Mouse (Mus musculus): ENCODE measurements around the gene Gm525. TPM values are rescaled to one million over a fixed set of nuclear protein-coding genes. Genes with fewer than 3 reads are reported as not detected.
"Not testable (repeated sequence)": the region's sequence is repeated elsewhere in the genome, so short reads cannot be mapped to it uniquely, and the experiment has no call there.

The Gm525 gene
- polyA plus RNA-seq, 1 experiment from 2014 or later: not detected

DNA sequence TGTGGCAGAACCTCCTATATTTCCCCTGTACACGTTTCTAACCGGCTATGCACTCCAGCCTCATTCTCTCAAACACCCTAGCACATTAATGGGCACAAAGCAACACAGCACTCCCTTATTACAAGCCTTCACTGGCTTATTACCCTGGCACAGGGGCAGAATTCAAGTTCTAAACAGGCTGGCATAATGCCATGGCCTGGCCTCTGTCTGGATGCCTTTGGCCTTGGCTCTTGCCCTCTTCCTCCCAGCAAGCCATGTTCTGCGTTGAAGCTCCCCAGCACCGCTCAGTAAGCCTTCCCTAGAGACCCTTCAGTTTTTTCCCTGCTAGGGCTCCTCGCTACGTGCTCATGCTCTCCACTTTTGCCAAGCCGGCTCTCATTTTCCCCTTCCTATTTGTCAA lies 30.6 kb upstream of the Gm525 start:
- Histone ChIP-seq H3K27me3 (no peaks in the 10 kb centered on the region), H3K4me1 (replicated peaks) (no peaks in the 10 kb centered on the region), H3K36me3 (peaks cover 87% of the 10 kb centered on the region), H3K4me2 (no peak overlapping the region), H3K9ac (no peak overlapping the region), H3K9me3 (no peaks in the 10 kb centered on the region), H3K4me3 (no peak overlapping the region), H3K27ac (replicated peaks) (no peak overlapping the region)
- WGBS: 92% methylated on average over 7 of the region's 7 CpGs
- ATAC-seq (ENCODE audit: low read depth): no peak

DNA sequence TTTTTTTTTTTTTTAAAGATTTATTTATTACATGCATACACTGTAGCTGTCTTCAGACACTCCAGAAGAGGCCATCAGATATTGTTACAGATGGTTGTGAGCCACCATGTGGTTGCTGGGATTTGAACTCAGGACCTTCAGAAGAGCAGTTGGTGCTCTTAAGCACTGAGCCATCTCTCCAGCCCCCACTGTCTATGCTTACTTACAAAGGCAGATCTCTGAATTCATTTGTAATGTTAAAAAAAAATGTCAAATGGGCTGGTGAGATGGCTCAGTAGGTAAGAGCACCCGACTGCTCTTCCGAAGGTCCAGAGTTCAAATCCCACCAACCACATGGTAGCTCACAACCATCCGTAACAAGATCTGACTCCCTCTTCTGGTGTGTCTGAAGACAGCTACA lies 28.1 kb upstream of the Gm525 start:
- H3K4me1 ChIP-seq (replicated peaks); ATAC-seq (ENCODE audit: low read depth); H3K27ac ChIP-seq (replicated peaks); H3K4me2 ChIP-seq; H3K9me3 ChIP-seq; H3K4me3 ChIP-seq; H3K27me3 ChIP-seq; H3K9ac ChIP-seq: not testable (repeated sequence)
- peaks cover 87% of the 10 kb centered on the region for H3K36me3 ChIP-seq
- 98% methylated on average over 3 of the region's 3 CpGs for WGBS

DNA sequence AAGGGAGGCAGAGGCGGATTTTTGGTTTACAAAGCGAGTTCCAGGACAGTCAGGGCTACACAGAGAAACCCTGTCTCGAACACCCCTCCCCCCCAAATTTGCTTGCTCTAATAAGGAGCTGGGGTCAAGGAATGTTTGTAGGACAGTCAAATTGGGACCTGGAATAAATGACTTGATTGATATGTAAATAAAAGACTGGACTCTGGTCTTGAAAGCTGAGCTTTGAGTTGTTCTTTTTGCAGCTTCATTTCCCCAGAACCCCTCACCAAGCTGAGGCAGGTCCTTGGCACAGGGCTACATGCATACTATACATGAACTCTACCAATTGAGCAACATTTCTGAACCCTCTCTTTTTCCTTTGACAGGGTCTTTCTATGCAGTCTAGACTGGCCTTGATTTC lies 27.6 kb upstream of the Gm525 start:
- Histone ChIP-seq H3K9me3 (no peaks in the 10 kb centered on the region), H3K4me3 (no peak overlapping the region), H3K36me3 (peaks cover 88% of the 10 kb centered on the region), H3K27me3 (no peaks in the 10 kb centered on the region), H3K4me2 (no peak overlapping the region), H3K4me1 (replicated peaks) (no peaks in the 10 kb centered on the region), H3K27ac (replicated peaks) (no peak overlapping the region), H3K9ac (no peak overlapping the region)
- 93% methylated on average over 3 of the region's 3 CpGs for WGBS
- ATAC-seq (ENCODE audit: low read depth): no peak

DNA sequence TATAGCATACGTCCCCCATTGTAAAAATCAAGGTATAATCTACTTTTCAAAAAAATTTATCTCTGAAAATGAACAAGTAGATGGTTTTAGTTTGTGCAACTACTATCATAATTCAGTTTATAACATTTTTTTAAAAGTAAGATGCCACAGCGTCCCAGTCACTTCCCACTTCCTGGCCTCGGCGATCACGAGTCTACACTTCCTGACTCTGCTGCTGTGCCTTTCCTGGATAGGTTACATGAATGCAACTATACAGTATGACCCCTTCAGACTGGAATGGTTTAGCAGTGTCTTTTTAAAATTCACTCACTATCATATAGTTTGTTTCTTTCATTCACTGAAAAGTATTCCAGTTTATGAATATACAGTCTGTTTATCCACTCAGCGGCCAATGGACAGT lies 21.9 kb upstream of the Gm525 start:
- H3K27me3 ChIP-seq: no peaks in the 10 kb centered on the region
- H3K4me2 ChIP-seq: no peak overlapping the region
- peaks cover 70% of the 10 kb centered on the region for H3K36me3 ChIP-seq
- H3K4me1 ChIP-seq (replicated peaks): peaks cover 11% of the 10 kb centered on the region
- H3K4me3 ChIP-seq: no peak overlapping the region
- H3K9me3 ChIP-seq: no peaks in the 10 kb centered on the region
- H3K27ac ChIP-seq (replicated peaks): no peak overlapping the region
- H3K9ac ChIP-seq: no peak overlapping the region
- no peak for ATAC-seq (ENCODE audit: low read depth)
- WGBS: 87% methylated on average over 6 of the region's 6 CpGs

DNA sequence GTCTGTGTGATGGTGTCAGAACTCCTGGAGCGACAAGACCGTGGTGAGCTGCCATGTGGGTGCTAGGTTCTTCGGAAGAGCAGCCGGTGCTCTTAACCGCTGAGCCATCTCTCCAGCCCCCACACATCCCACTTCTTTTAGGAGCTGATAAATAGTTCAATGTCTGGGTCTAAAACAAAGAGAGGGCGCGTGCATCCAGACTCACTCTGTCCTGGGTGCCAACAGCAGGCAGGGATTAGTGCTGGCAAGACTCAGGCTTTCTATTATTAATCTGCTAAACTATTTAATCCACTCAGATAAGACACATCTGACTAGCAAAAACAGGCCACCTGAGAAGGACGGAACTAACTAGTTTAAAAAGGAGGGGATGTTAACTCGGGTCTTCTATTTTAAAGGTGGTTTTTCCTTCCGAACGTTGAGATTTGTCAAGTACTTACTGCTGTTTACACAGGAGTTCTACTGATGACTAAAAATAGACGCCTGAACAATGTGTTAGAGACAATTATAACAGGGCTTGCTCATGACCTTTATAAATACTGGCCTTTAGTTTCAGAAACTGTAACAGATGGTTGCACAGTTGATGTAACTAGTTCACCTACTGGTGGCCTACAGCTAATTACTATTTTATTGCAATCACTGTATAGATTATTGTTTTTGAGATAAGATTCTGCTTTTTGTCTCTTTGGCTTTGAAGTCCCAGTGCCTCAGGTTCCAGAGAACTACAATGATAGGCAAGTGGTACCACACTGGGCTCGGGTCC lies 17.5 kb upstream of the Gm525 start:
- Histone ChIP-seq H3K36me3 (peaks cover 33% of the 10 kb centered on the region), H3K4me1 (replicated peaks) (peaks cover 40% of the 10 kb centered on the region), H3K4me2 (no peak overlapping the region), H3K4me3 (no peak overlapping the region), H3K9ac (no peak overlapping the region), H3K27me3 (no peaks in the 10 kb centered on the region), H3K27ac (replicated peaks) (no peak overlapping the region), H3K9me3 (no peaks in the 10 kb centered on the region)
- 84% methylated on average over 13 of the region's 13 CpGs for whole genome bisulfite sequencing
- ATAC-seq (ENCODE audit: low read depth): no peak

DNA sequence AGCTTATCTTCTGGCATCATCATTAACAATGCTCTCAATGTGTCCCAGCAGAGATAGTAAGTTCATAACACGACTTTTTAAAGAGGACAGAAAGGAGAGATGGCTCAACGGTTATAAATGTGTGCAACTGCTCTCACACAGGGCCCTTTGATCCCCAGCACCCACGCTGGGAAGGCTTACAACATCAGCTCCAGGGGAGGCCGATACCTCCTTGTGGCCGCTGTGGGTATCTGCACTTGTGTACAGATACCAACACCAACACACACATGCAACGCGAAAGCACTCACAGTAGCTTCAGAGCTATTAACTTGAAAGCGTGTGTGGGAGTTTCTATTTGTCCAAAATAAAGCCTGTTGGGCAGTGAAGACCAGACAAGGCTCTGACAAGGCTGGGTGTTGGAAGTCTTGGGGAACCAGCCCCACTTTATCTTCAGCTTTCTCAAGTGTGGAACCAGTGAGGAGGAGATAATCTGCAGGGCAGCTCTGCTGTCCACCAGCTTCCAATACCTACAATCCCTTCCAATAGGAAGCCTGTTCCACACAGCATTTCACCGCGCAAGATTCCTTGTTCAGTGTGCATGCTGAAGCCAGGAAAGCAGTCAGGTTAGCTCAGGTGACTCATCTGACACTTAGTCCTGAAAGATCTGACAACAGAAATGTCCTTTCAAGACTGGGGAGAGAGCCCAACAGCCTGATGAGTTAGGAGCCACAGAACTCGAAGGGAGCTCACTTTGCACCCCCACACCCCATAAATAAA lies 14.9 kb upstream of the Gm525 start:
- WGBS: 75% methylated on average over 11 of the region's 11 CpGs
- Histone ChIP-seq H3K4me3 (peak overlapping the region; percentile 91), H3K27ac (replicated peaks) (no peak overlapping the region), H3K27me3 (no peaks in the 10 kb centered on the region), H3K4me2 (peak overlapping the region; percentile 82), H3K4me1 (replicated peaks) (peaks cover 40% of the 10 kb centered on the region), H3K9ac (peak overlapping the region; percentile 91), H3K9me3 (no peaks in the 10 kb centered on the region), H3K36me3 (peaks cover 19% of the 10 kb centered on the region)
- no peak for ATAC-seq (ENCODE audit: low read depth)

DNA sequence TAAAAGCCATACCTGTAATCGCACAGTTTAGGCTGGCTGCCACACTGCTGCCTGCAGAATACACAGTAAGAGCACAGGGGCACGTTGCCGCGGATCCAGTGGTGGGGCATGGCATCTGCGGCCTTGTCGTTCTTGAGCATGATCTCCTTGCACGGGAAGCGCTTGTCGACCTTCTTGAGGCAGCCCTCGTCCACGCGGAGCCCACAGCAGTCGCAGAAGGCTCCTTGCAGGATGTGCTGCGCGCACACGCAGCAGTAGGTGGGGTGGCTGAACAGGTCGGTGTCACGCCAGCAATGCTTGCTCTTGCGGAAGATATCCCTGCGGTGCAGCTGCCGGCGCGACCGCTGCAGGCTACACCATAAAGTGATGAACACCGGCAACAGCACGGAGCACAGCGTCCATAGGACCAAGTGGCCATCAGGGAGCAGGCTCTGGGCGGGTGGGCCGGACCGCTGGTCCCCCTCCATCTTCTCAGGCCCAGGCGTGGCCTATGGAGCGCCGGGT lies 13.7 kb upstream of the Gm525 start:
- peaks cover 6% of the 10 kb centered on the region; the same call in 1 of the 2 replicates for H3K36me3 ChIP-seq
- peak overlapping the region; percentile 82 for H3K4me2 ChIP-seq
- no peaks in the 10 kb centered on the region for H3K27me3 ChIP-seq
- no peaks in the 10 kb centered on the region for H3K9me3 ChIP-seq
- peak overlapping the region; percentile 91 for H3K9ac ChIP-seq
- ATAC-seq (ENCODE audit: low read depth): peak; percentile 85
- peak overlapping the region; percentile 91 for H3K4me3 ChIP-seq
- H3K27ac ChIP-seq (replicated peaks): peak overlapping the region; percentile 79
- peaks cover 40% of the 10 kb centered on the region for H3K4me1 ChIP-seq (replicated peaks)
- 0% methylated on average over 33 of the region's 33 CpGs for WGBS

DNA sequence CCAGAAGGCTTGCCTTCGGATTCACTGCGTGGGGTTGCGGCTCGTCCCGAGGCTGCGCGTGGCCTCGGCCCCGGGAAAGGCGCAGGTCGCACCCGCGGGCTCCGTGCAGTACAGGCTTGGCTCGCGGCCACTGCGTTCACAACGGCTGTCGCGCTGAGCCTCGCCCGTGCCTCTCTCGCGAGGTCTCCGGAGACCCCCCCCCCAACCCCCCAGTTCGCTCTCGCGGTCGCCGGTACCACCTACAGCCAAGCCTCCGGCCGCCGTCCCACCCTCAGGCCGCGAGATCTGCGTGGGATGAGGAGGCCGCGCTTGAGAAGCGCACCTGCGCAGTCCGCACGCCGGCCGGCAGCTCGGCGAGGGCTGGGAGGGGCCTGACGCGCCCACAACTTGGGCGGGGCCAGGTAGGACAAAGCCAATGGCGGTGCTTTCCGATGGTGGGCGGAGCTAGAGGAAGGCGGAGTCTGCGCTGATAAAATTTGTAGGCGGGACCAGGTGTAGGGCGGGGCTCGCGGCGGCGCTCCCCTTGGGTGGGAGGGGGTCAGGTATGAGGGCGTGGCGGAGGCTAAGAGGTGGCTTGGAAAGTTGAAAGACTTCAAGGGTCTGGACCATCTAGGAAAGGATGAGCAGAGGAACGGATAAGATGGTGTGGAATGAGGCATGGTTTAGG lies 13.1 kb upstream of the Gm525 start:
- no peaks in the 10 kb centered on the region for H3K27me3 ChIP-seq
- WGBS: under 1% methylated on average over 62 of the region's 63 CpGs
- peaks cover 40% of the 10 kb centered on the region for H3K4me1 ChIP-seq (replicated peaks)
- H3K4me2 ChIP-seq: peak overlapping the region; percentile 82
- H3K9me3 ChIP-seq: no peaks in the 10 kb centered on the region
- ATAC-seq (ENCODE audit: low read depth): peak; percentile 95
- peak overlapping the region; percentile 79 for H3K27ac ChIP-seq (replicated peaks)
- H3K9ac ChIP-seq: peak overlapping the region; percentile 91
- peaks cover 5% of the 10 kb centered on the region; the same call in 1 of the 2 replicates for H3K36me3 ChIP-seq
- peak overlapping the region; percentile 91 for H3K4me3 ChIP-seq

DNA sequence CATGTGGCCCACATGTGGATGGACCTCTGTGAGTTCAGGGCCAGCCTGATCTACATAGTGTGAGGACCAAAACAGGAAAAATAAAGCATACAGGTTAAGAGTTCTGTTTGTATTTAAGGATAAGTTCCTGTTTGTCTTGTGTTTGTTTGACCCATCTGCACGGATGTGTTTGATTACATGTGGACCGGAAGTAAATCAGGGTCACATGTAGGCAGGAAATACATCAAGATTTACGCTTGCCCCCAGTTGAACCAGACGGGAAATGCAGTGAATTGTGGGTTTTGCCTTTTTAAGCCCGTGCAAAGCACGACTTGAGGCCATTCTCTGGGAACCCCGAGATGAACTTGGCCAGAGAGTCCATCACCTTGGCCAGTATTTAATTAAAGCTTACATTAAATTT lies 12.3 kb upstream of the Gm525 start:
- no peak for ATAC-seq (ENCODE audit: low read depth)
- Histone ChIP-seq H3K36me3 (no peaks in the 10 kb centered on the region), H3K4me3 (no peak overlapping the region), H3K9ac (no peak overlapping the region), H3K4me1 (replicated peaks) (peaks cover 33% of the 10 kb centered on the region), H3K27ac (replicated peaks) (no peak overlapping the region), H3K4me2 (no peak overlapping the region), H3K9me3 (no peaks in the 10 kb centered on the region), H3K27me3 (no peaks in the 10 kb centered on the region)
- WGBS: 80% methylated on average over 7 of the region's 7 CpGs

DNA sequence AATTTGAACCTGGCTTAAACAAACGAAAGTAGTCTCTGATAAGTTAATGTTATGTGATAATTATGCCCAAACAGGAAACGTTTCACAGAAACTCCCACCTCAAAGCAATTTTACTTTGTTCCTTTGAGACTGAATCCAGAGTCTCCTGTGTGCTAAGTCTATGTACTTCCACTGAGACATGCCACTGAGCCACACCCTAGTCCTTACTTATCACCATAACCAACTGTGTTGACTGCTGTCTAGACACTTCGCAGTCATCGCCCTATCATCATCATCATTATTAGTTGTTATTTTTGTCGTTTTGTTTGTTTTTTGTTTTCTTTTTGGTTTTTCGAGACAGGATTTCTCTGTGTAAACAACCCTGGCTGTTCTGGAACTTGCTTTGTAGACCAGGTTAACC lies 9.3 kb upstream of the Gm525 start:
- Histone ChIP-seq H3K36me3 (no peaks in the 10 kb centered on the region), H3K27ac (replicated peaks) (no peak overlapping the region), H3K4me3 (no peak overlapping the region), H3K9ac (no peak overlapping the region), H3K9me3 (no peaks in the 10 kb centered on the region), H3K27me3 (no peaks in the 10 kb centered on the region), H3K4me2 (no peak overlapping the region), H3K4me1 (replicated peaks) (peaks cover 7% of the 10 kb centered on the region)
- 93% methylated on average over 6 of the region's 6 CpGs for WGBS
- ATAC-seq (ENCODE audit: low read depth): no peak

DNA sequence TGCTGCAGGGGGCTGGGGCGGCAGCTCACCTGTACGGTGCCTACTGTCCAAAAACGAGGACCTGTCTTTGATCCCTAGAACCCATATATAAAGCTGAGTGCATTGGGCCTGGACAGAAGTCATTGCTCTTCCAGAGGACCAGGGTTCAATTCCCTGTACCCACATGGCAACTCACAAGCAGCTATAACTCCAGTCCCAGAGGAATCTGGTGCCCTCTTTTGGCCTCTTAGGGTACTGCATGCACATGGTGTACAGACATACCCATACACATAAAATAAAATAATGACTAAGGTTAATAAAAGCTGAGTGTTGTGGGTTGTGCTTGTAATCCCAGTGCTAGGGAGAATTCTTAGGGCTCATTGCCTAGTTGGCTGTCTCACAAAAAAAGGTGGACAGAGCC lies 8.3 kb upstream of the Gm525 start:
- Histone ChIP-seq H3K9me3 (no peaks in the 10 kb centered on the region), H3K4me1 (replicated peaks) (no peaks in the 10 kb centered on the region), H3K27ac (replicated peaks) (no peak overlapping the region), H3K4me2 (no peak overlapping the region), H3K36me3 (no peaks in the 10 kb centered on the region), H3K27me3 (no peaks in the 10 kb centered on the region), H3K9ac (no peak overlapping the region), H3K4me3 (no peak overlapping the region)
- no peak for ATAC-seq (ENCODE audit: low read depth)
- WGBS: 95% methylated on average over 3 of the region's 3 CpGs

DNA sequence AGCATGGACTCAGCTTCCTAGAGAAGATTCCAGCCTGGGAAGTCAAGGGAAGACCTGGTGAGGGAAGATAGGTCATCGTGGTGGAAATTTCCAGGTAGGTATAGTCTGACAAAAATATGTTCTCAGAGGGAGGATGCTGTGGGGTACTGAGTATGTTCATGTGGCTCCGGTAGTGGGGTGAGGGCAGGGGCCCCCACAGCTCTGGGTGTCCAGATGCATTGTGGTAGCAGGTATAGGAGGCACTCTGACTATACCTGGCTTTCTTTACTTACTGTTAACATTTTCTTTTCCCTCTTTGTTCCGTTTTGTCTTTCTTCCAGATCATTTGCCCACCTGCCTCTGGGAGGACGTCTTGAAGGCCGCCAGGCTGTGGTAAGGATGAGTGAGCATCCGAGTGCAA lies 7.5 kb upstream of the Gm525 start:
- no peak for ATAC-seq (ENCODE audit: low read depth)
- Histone ChIP-seq H3K27me3 (no peaks in the 10 kb centered on the region), H3K36me3 (no peaks in the 10 kb centered on the region), H3K9me3 (no peaks in the 10 kb centered on the region), H3K4me3 (no peak overlapping the region), H3K4me2 (no peak overlapping the region), H3K4me1 (replicated peaks) (no peaks in the 10 kb centered on the region), H3K9ac (no peak overlapping the region), H3K27ac (replicated peaks) (no peak overlapping the region)
- WGBS: 78% methylated on average over 6 of the region's 6 CpGs

Data from neural tube, embryonic 13.5 days (tissue).